Mouse (Mus musculus): ENCODE data around the gene Tjp2.

GRCm38 (mm10) chr19:24266046-24266830 lies 41.4 kb upstream of the Tjp2 start:
- no peak for TF ChIP-seq CTCF (IDR thresholded peaks at IDR 0.05; ENCODE audit: extremely low read depth, insufficient read depth, insufficient read length, insufficient replicate concordance)
- TF ChIP-seq POLR2A (IDR thresholded peaks at IDR 0.05; ENCODE audit: low read depth, low read length), result no peak

All from spleen, adult 2 months (tissue).